Mouse (Mus musculus) bone marrow, adult 2 months (tissue): ENCODE results near the gene Fbxl16.

Experiments used
- CTCF ChIP-seq: fragments of 200-500 bp; IDR thresholded peaks from 2 replicates; pipeline ENCODE4 v1.5.1; 2011; ENCODE audit warnings: low read length, control low read depth; ENCODE audit not compliant: control insufficient read depth, insufficient read depth
- POLR2A ChIP-seq: fragments of 200-500 bp; IDR thresholded peaks from 2 replicates; pipeline ENCODE4 v1.6.1; 2011; ENCODE audit warnings: low read depth, mild to moderate bottlenecking, control low read depth, low read length, borderline replicate concordance; ENCODE audit not compliant: control insufficient read depth

DNA sequence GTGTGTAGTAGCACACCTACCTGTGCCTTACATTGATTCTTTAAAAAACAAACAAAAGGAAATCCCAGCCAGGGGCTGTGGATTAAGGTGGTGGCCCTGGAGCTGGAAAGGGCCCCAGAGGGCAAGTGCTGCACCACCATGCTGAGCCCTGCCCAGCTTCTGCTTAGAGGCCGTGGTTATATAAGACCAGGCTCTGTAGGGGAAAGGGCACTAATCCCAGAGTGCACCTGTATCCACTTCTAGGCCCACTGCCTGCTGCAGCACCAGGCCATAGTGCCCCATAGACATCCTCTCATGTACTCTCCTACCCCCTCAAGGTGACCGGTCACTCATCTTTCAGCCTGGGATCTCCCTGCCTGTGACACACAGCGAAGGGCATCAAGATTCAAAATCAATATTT, 57.3 kb downstream of the Fbxl16 start:
- TF ChIP-seq CTCF (no peak), POLR2A (no peak)
